Comparison of ENCODE assay signal across 9 mouse cellular contexts in the genomic region with DNA sequence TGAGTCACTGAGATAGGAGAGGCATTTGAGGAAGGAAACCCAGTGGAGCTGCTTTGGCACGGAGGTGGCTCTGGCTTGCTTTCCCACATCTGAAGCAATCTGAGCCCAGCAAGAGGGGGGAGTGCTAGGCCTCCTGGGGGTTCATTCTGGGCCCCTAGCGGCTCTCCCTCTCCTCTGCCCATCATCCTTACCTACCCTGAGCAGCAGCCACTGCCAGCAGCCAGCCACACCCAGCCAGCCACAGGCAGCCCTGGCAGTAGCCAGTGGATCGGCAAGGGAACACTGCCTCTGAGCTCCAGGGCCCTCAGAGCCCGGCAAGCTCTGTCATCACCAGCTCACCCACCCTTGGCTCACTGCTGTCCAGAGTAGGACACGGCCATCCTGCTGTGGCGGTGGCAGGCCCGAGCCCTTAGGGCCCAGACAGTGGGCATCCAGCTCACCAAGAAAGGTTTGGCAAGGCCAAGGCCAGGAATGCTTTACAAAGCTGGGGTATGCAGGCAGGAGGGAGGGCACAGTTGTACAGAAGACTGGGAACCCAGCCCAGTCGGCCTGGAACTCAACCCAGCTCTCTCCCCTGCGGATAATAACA. TPM values are rescaled to one million over a fixed set of nuclear protein-coding genes. Genes with fewer than 3 reads are reported as not detected.
A peak's percentile ranks its signal among the peaks of the same experiment; 100 is the strongest.
DNase-seq lines count a peak whose midpoint lies in the region; ATAC-seq and TF ChIP-seq lines count a peak whose summit lies in the region.
"Had no signal": no experiment of that assay in that cellular context is flagged by ENCODE, and none has a peak within 500 bp of the region (broad histone marks: within the 10 kb centered on the region; RNA-seq: fewer than 3 reads in every experiment).

No protein-coding gene starts in this region.

- H3K4me1 ChIP-seq in limb, embryonic 15.5 days: peaks cover 38% of the 10 kb centered on the region
- H3K4me1 ChIP-seq in cerebellum, adult 2 months (ENCODE audit: control insufficient read depth, insufficient read depth, low read length): peaks cover 34% of the 10 kb centered on the region
- peaks cover 9% of the 10 kb centered on the region; the same call in 1 of the 2 replicates for H3K4me1 ChIP-seq in hindbrain, embryonic 12.5 days
- H3K4me1 ChIP-seq: neural tube, embryonic 12.5 days had no signal

- no peak overlapping the region for H3K4me3 ChIP-seq in limb, embryonic 15.5 days
- no peak overlapping the region for H3K4me3 ChIP-seq in cerebellum, adult 2 months (replicated peaks; ENCODE audit: insufficient read depth, low read depth, low read length)
- H3K4me3 ChIP-seq in hindbrain, embryonic 12.5 days: no peak overlapping the region
- H3K4me3 ChIP-seq: neural tube, embryonic 12.5 days had no signal

- peak; percentile 39 to 64 for DNase-seq in kidney, postnatal 25 days
- no peak for DNase-seq in kidney, postnatal 10 days
- DNase-seq in MN1 (ENCODE audit: low spot score): peak; percentile 62
- no peak for DNase-seq in cerebellum, adult 2 months

- no peak for TF ChIP-seq CTCF in cerebellum, adult 2 months (IDR thresholded peaks at IDR 0.05; ENCODE audit: borderline replicate concordance, insufficient read depth, low read depth, low read length)

- no peak for TF ChIP-seq POLR2A in cerebellum, adult 2 months (IDR thresholded peaks at IDR 0.05; ENCODE audit: borderline replicate concordance, insufficient read depth, low read length)

- H3K9me3 ChIP-seq in limb, embryonic 15.5 days: no peaks in the 10 kb centered on the region
- H3K9me3 ChIP-seq in hindbrain, embryonic 12.5 days (replicated peaks): no peaks in the 10 kb centered on the region
- H3K9me3 ChIP-seq: neural tube, embryonic 12.5 days had no signal

- 41% methylated on average over 9 of the region's 9 CpGs for WGBS in limb, embryonic 15.5 days
- 24% methylated on average over 9 of the region's 9 CpGs for WGBS in cerebellum, adult 2 months
- WGBS in hindbrain, embryonic 12.5 days: 69% methylated on average over 9 of the region's 9 CpGs

- no peaks in the 10 kb centered on the region for H3K27me3 ChIP-seq in limb, embryonic 15.5 days
- H3K27me3 ChIP-seq in cerebellum, adult 2 months (ENCODE audit: control insufficient read depth, insufficient read depth, low read length): no peaks in the 10 kb centered on the region
- no peaks in the 10 kb centered on the region; the same call in 1 of the 2 replicates for H3K27me3 ChIP-seq in hindbrain, embryonic 12.5 days

- H3K4me2 ChIP-seq in limb, embryonic 15.5 days: no peak overlapping the region
- no peak overlapping the region for H3K4me2 ChIP-seq in hindbrain, embryonic 12.5 days (replicated peaks)
- H3K4me2 ChIP-seq: neural tube, embryonic 12.5 days had no signal

- H3K36me3 ChIP-seq in limb, embryonic 15.5 days: no peaks in the 10 kb centered on the region
- H3K36me3 ChIP-seq in hindbrain, embryonic 12.5 days: no peaks in the 10 kb centered on the region
- H3K36me3 ChIP-seq: neural tube, embryonic 12.5 days had no signal

- H3K9ac ChIP-seq in limb, embryonic 15.5 days: 0 out of 2 replicates have a peak overlapping the region, but pooled peaks have one; percentile 18
- H3K9ac ChIP-seq in hindbrain, embryonic 12.5 days: no peak overlapping the region
- H3K9ac ChIP-seq: neural tube, embryonic 12.5 days had no signal

- H3K27ac ChIP-seq in limb, embryonic 15.5 days: peak overlapping the region; percentile 71
- H3K27ac ChIP-seq in cerebellum, adult 2 months (ENCODE audit: insufficient read depth, low read length): no peak overlapping the region
- no peak overlapping the region for H3K27ac ChIP-seq in hindbrain, embryonic 12.5 days
- H3K27ac ChIP-seq: neural tube, embryonic 12.5 days had no signal

- ATAC-seq in common myeloid progenitor, adult 5-6 weeks (replicated peaks; ENCODE audit: low read depth, poor library complexity, severe bottlenecking): peak; percentile 42
- no peak for ATAC-seq in limb, embryonic 15.5 days (ENCODE audit: insufficient number of reproducible peaks, low FRiP score, low TSS enrichment, low read depth)
- no peak for ATAC-seq in hindbrain, embryonic 12.5 days (ENCODE audit: low FRiP score)
- ATAC-seq in inflammation-experienced regulatory T-cells, adult 6 months: no peak

RNA-seq across cellular contexts. Expression of a gene that starts 11.7 kb away (rescaled TPM):
- not detected in 2 replicates for total RNA-seq in common myeloid progenitor, adult 5-6 weeks (2017)
- polyA plus RNA-seq in limb, embryonic 15.5 days (2015; fragmentation: Nextera tagmentation; extraction: Ambion mirVana): 2.4 and 3.3 TPM in 2 replicates
- 0.84 and 0.93 TPM in 2 replicates for polyA plus RNA-seq in cerebellum, adult 2 months (2012; rRNA removed)
- polyA plus RNA-seq in hindbrain, embryonic 12.5 days (2016; fragmentation: Nextera tagmentation; extraction: Ambion mirVana): 0.12 and 0.14 TPM in 2 replicates
- 10 to 100 TPM; 15.6 to 28.0 (median 24.5) TPM for polyA plus RNA-seq in inflammation-experienced regulatory T-cells, adult 6 months (2017; shearing (Covaris generic))

RNA-seq across cellular contexts. Expression of a gene that starts 24.3 kb away (rescaled TPM):
- not detected in 2 replicates for total RNA-seq in common myeloid progenitor, adult 5-6 weeks (2017)
- 0.96 and 1.1 TPM in 2 replicates for polyA plus RNA-seq in limb, embryonic 15.5 days (2015; fragmentation: Nextera tagmentation; extraction: Ambion mirVana)
- polyA plus RNA-seq in cerebellum, adult 2 months (2012; rRNA removed): 17.0 and 26.6 TPM in 2 replicates
- 18.3 and 23.7 TPM in 2 replicates for polyA plus RNA-seq in hindbrain, embryonic 12.5 days (2016; fragmentation: Nextera tagmentation; extraction: Ambion mirVana)
- not detected for polyA plus RNA-seq in inflammation-experienced regulatory T-cells, adult 6 months (2017; shearing (Covaris generic))

RNA-seq across cellular contexts. Expression of a gene that starts 27.5 kb away (rescaled TPM):
- total RNA-seq in common myeloid progenitor, adult 5-6 weeks (2017): 8.1 and 12.0 TPM in 2 replicates
- polyA plus RNA-seq in limb, embryonic 15.5 days (2015; fragmentation: Nextera tagmentation; extraction: Ambion mirVana): 11.9 and 12.9 TPM in 2 replicates
- 30.5 and 31.6 TPM in 2 replicates for polyA plus RNA-seq in cerebellum, adult 2 months (2012; rRNA removed)
- polyA plus RNA-seq in hindbrain, embryonic 12.5 days (2016; fragmentation: Nextera tagmentation; extraction: Ambion mirVana): 15.2 and 16.7 TPM in 2 replicates
- 1 to 10 TPM; 2.6 to 7.3 (median 7.1) TPM for polyA plus RNA-seq in inflammation-experienced regulatory T-cells, adult 6 months (2017; shearing (Covaris generic))

Comparison
In these comparisons a context has a peak if more than half of its experiments do, and no peak if none do; other contexts are left out.
1. DNase-seq: peak in kidney, postnatal 25 days (2 of 2) and MN1 (single experiment); none in kidney, postnatal 10 days (single experiment) and cerebellum, adult 2 months (0 of 2).